Mouse (Mus musculus) CH12.LX (cell line): ENCODE data around the gene Fars2.

Experiments
- CHD2 ChIP-seq: IDR thresholded peaks from 2 replicates; pipeline ENCODE4 v1.6.1; 2011; ENCODE audit warnings: low read length, improper control_type of control experiment
- CTCF ChIP-seq, 2 experiments: IDR thresholded peaks in 1 of 2; conservative IDR thresholded peaks in 1 of 2; 2 replicates each; pipeline ENCODE4 v1.5.1; 2011 to 2012; ENCODE audit warnings: low read depth in 2 of 2, low read length in 2 of 2, improper control_type of control experiment in 1 of 2, inconsistent platforms in 1 of 2, mild to moderate bottlenecking in 1 of 2, moderate library complexity in 1 of 2
- E2F4 ChIP-seq: IDR thresholded peaks from 2 replicates; pipeline ENCODE4 v1.6.1; 2011; ENCODE audit warnings: low read depth, low read length, improper control_type of control experiment; ENCODE audit not compliant: insufficient replicate concordance
- EP300 ChIP-seq: IDR thresholded peaks from 2 replicates; pipeline ENCODE4 v1.6.1; 2011; ENCODE audit warnings: low read length, improper control_type of control experiment
- MAX ChIP-seq: IDR thresholded peaks from 2 replicates; pipeline ENCODE4 v1.6.1; 2011; ENCODE audit warnings: low read length, improper control_type of control experiment
- POLR2A ChIP-seq: IDR thresholded peaks from 2 replicates; pipeline ENCODE4 v1.6.1; 2011; ENCODE audit warnings: low read depth, mild to moderate bottlenecking, improper control_type of control experiment, low read length
- RAD21 ChIP-seq: IDR thresholded peaks from 2 replicates; pipeline ENCODE4 v1.6.1; 2011; ENCODE audit warnings: low read depth, mild to moderate bottlenecking, low read length, improper control_type of control experiment, moderate library complexity
- TBP ChIP-seq: conservative IDR thresholded peaks from 2 replicates; pipeline ENCODE4 v1.6.1; 2011; ENCODE audit warnings: low read depth, low read length, improper control_type of control experiment
- ZC3H11A ChIP-seq: IDR thresholded peaks from 2 replicates; pipeline ENCODE4 v1.6.1; 2012; ENCODE audit warnings: low read depth, mild to moderate bottlenecking, inconsistent platforms, low read length, improper control_type of control experiment

DNA sequence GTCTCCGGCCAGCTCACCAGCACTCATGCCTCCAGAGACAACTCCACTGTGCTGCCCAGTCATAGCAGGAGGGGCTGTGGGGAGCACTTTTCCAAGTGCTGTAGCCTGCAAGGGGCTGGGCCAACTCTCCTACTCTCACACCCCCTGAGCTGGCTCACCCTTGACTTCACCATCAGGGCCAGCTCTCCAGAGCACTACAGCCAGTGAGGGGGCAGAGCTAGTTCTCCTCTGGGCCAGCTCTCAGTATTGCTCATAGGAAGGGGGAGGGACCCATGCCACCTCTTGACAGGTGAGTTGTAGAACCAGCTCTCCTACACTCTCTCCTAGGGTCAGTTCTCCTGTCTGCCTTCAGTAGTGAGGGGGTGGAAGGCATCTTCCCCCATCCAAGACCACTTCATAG is 413.6 kb downstream of the Fars2 start:
- TF ChIP-seq POLR2A (no peak), RAD21 (no peak), CHD2 (no peak), MAX (no peak), CTCF (conservative IDR thresholded peaks at IDR 0.05 in 1 of 2, IDR thresholded peaks at IDR 0.05 in 1 of 2; ENCODE audit: low read depth in 2 of 2, low read length in 2 of 2) (no peak), E2F4 (no peak), ZC3H11A (no peak), EP300 (no peak), TBP (no peak)
